Mouse (Mus musculus): Measurements from ENCODE around the gene Lpp.

DNA sequence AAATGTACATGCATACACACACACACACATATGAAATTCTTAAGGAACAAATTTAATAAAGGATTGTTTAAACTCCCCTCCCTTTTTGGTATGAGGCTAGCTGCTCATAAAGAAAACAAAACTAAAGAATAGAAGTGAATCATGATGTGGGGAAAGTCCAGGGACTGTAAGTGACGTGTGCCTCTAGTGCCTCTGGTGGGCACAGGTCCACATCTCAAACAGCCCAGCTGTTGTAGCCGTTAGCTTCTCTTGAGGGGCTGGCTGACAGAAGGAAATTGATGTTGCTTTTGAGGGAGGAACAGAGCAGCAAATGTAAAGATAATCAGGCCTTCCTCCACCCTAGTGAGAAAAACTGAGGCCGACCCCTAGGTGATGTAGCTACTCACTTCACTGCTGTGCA, 517.5 kb downstream of the Lpp start:
- TF ChIP-seq CTCF (IDR thresholded peaks at IDR 0.05; ENCODE audit: insufficient read depth, low read length) (no peak), POLR2A (IDR thresholded peaks at IDR 0.05; ENCODE audit: borderline replicate concordance, extremely low read depth, low read depth, low read length) (no peak)

All from lung, adult 2 months (tissue).